Mouse (Mus musculus) layer of hippocampus, postnatal 36 days (tissue): ENCODE measurements at regions not wholly inside any gene's neighbourhood (a gene's known extent, or its start where the extent isn't known, plus 50 kb on each side); places are given as distances from the start of the nearest gene placed in this dataset.

Experiments used
- DNase-seq, 2 experiments: peaks; one replicate each; pipeline ENCODE4 v3.0.0; 2022
- microRNA-seq, 2 experiments: library from miRNA; unstranded; fragments of <30 nt; microRNA quantifications; one replicate each; pipeline ENCODE4 v1.2.0; 2021

DNA sequence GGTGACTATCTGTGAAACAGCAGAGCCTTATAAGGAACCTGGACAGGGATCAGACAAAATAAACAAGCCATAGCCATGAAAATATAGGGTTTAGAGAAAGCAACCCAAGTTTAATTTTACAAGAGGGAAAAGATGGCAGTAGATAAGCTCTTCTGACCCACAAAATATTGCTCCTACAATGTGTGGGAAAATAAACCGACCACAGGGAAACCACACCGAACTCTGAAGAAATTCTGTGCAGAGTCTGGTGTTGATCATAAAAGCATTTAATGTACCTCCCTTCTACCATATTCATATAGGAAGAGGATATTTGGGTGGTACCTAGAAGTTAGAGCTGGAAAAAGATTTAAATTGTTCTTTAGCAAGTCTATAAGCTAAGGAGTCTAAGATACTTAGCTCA is 146.3 kb downstream of the Ndfip2 start:
- DNase-seq = no peak

DNA sequence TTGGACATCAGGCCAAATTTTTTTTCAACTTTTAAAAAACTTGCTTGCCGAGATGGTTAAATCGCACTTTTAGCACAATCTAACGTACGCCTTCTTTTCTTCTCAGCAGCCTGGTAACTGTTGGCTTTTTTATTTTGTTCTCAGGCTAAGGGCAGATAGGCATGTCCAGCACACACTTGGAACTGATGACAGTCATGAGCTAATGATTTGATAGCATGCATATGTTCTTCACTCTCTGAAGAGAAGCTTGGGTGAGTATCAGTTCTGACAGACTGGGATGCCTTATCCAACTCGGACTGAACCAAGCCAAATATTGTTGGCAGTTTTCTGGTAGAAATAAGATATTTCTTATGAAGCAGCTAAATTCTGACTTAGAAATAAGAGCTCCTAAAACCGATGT is 145.9 kb downstream of the Ndfip2 start:
- DNase-seq = no peak

DNA sequence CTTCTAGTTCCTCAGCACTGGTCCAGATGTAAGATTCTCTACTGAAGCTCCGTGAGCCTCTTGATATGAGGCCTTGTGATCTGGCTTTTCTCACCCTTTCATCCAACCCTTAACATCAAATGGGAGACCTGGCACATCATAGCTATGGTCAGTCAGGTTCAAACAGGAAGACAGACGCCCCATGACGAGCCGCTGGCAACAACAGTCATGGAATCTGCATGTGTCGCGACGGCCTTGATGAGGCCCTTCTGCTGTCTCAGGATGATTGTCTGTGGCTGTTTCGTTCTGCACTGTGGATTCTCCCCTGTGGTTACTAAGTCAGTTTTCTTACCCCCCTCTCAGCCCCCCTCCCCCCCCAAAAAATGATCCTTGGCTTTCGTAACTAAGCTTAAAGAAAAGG is 144.9 kb downstream of the Ndfip2 start:
- DNase-seq = no peak

DNA sequence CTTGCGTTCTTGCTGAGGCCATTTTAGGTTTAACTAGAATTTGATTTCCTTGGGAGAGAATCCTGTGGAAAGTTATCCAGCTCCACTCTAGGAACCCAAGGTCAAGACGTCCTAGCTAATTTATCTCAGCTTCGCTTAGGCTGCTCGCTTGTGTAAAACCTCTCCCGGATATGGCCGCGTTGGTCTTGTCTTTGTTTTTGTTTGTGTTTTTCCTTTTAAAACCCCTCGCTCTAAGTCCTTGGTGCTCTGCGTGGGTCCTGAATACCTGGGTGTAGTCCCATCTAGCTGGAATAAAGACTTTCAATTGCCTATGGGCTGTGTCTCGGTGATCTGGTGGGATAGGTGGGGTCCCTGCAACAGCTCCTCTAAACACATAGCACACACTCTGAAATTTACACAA is 144.2 kb downstream of the Ndfip2 start:
- DNase-seq = no peak

DNA sequence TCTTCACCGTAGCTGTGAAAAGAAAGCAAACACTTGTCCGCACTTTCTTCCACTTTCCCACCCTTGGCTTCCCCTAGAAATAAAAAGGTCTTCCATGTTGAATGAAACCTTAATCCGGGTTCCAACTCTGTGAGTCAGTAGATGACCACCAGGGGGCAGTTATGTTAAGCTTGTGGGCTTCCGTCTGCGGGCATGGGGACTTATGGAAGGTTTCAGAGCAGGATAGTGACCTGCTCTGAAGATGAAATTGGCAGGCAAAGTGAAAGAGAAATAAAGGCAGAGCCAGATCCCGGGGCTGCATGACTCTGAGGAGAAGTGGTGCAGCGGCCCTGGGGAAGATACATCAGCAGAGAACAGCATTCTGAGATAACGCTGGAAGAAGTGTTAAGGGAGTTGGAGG is 139.1 kb downstream of the Ndfip2 start:
- peak; percentile 55 to 61 for DNase-seq

DNA sequence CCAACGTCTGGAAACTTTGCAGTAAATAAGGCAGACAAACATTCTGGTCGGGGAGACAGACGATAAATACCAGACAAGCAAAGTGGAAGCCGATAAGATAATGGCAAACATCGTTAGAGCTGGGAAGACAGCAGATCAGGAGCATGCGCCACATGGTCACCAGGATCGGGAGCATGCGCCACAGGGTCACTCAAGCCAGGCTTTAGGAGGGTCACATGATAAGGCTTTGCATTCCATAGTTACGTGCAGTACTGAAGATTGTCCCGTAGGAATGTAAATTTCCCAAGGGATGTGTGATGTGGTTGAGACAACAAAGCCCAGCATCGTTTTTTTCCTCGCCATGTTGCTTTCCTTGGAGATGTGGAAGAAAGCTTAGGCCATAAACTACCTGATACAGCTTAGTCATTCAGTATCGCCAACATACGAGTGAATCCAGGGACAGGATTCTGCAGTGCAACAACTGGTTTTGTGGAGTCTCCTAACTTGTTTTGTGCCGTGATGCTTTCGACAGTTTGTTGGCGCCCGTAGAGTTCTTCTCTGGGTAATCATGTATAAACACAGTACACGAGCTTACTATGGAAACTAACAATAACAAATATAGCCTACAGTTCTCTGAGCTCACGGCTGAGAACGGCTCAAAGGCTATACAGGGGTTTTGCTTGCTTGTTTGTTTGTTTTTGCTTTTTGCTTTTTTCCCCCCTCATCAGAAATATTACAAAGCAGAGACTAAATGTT is 133.9 kb downstream of the Ndfip2 start:
- no peak for DNase-seq

DNA sequence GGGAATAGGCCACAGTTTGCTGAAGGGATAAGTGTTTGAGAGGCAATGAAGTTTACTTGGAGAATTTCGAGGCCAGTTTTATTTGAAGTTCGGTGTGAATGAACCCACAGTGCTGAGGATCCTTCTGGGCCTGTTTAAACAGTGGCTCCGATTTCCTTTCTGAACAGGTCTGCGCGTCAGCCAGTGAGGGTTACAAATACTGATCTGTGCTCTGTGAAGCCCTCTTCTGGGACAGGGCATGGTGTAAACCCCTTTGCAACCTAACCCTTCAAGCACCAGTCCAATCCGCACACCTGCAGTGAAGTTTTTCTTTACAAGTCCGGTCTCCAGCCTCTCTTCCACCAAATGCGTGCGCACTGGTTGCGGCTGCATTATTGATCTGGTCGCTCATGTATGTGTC is 133.1 kb downstream of the Ndfip2 start:
- DNase-seq = no peak

DNA sequence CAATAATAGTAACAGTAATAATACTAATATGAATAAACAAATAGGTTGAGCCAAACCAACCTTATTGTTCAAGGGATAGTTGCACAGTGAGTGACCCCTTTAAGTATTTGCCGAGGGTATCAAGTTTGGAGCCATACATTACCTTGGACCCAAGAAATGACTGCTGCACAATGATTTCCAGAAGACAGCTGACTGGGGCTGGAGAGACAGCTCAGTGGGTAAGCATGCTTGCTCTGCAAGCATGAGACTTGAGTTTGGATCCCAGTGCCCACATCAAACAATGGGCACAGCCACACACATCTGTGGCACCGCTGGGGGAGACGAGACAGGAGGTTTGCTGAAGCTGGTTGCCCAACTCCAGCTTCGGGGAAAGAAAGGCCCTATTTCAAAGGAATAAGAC is 126.7 kb downstream of the Ndfip2 start:
- no peak for DNase-seq

DNA sequence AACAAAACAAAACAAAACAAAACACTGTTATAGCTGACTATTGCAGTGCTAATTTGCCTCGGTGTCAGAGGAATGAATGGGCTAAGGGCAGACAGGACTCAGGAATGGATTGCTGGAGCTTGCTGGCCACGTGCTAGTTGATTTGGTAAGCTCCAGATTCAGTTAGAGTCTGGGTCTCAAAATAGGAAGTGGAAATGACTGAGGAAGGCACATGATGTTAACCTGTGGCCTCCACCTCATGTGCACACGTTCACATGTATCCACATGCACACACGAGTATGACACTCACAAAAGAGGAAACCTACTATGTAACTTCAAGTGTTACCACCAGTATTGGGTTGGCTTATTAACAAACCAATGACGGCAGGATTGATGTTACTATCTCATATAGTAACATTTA is 125.0 kb downstream of the Ndfip2 start:
- no peak for DNase-seq

DNA sequence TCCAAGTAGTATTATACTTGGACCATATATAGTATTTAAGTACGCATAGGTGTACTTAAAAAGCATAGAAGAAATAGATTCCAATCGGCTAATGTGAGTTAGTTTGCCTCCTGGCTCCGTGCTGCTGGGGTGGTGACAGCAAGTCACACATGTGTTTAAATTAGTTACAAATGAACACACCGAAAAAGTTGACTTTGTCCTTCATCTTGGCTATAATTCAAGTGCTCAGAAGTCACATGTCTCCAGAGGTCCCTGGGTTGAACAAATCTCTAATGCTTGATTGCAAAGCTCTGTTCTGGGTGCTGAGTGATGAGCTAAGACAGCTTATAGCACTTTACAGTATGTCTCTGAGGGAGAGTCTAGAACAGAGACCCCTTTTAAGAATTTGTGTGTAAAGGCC is 121.7 kb downstream of the Ndfip2 start:
- DNase-seq = no peak

DNA sequence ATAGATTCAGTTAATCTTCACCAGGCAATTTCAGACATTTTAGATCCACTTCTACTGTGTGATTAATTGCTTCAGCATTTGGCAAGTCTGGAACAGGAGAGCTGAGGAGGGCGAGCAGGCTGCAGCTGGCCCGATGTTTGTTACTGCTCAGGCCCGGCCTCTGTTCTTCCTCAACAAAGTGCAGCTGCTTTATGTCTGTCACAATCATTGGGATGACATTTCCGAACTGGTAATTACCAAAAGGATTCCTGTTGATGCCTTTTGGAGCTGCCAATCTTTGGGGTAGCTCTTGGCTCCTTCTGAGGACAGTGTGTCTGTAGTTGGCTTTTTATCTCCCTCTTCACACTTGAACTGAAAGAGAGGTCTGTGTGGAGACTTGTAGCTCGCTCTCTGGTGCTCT is 119.4 kb downstream of the Ndfip2 start:
- DNase-seq = peak; percentile 4 to 5

DNA sequence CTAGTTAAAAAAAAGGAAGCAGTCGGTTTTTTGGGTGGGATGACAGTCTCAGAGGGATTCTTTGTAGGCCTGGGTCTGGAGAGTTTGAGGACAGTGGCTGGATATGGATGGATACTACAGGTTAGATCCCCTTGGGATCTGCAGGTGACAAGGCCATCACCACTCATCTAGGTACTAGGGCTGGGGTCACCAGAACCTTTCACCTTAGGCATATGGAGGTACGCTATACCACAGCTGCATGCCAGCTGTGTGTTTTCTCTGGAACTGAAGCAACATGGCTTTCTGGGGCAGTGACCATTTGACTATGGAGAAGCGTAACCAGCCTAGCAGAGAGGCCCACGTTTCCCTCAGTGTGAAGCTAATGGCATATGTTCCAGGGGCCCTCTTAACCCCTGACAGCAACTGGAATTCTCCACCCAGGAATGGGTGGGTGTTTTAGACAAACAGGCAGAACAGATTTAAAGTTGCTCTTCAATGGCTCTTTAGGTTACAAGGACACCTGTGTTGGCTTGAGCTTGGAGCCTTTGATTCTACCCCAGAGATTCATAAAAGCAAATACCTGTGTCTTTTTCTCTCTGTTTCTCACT is 118.8 kb downstream of the Ndfip2 start:
- DNase-seq = no peak

DNA sequence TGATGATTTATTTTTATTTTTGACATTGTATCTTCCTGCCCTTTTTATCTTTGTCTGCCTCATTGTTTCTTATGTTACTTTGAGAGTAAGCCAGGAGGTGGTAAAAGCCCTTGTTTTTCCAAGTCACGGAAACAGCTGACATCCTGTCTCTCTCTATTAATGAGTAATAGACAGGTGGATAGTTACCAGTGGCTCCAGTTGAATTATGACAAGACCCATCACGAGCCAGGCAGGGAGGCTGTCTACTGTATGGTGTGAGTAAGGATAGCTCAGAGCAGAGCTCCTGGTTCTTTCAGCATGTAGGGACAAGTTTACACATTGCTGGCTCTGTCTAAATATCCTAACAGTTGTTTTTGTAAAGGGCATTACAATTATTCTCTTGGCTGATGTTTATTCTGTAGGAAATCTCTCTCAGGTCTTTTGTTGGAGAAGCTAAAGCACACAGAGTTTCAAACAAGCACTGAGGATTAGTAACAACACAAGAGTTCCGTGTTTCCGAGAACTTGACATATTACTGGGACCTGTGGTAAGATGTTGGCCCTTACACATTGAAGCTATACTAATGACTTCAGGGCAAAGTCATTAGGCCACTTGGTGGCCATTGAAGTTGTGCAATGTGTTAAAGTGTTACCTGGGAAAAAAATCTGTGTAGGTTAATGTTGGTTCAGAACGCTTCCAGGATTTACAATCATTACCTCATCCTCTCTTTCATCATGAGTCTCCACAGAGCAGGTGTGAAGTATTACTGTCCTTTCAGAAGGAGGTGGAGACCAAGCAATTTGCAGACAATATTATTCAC is 111.5 kb downstream of the Ndfip2 start:
- no peak for DNase-seq

DNA sequence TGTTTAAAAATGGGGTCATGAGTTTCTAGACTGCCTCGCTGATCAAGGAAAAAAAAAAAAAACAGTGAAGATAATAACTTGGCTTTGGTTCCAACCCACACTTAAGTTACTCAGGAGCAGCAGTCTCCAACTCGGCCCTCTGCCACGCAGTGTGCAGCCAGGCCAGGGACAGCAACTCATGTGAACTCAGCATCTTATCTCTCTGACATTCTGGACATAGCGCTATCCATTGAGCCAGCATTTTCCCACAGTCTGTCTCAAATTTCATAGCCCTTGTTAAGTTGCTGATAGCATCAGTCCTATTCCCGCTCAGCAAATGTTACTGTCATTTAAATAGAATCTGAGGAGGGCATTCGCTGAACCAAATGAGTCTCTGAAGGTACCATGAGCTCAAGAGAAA is 102.2 kb downstream of the Ndfip2 start:
- no peak for DNase-seq

DNA sequence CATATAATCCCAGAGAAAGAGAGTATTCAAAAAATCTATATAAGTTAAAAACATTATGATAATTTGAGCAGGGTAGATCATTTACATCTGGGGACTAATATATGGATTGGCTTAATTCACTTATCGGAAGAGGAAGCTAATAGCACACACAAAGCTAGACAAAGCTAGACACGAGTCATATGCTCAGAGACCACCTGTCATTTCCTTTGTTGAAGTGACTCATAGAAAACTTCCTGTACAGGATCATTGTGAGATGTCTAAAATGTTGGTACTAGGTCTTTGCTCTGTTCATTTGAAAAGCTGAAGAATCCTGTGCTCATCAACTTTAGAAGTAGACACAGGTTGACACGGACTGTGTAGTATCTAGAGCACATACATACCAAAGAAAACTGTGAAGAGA is 101.5 kb downstream of the Ndfip2 start:
- DNase-seq = no peak

Small RNA genes lying in the stretch of these regions (microRNA-seq; reads per million reads assigned to microRNA genes)
- 0 reads per million in 2 experiments for gene Gm22406
- gene Mir6390 = 0 reads per million in 2 experiments
